Mouse (Mus musculus): ENCODE measurements around the gene C1qbp. TPM values are rescaled to one million over a fixed set of nuclear protein-coding genes. Genes with fewer than 3 reads are reported as not detected.

The C1qbp gene
- polyA plus RNA-seq, 2 experiments = 129 to 162 TPM

GRCm38 (mm10) chr11:70969821-70970559 lies 12.8 kb downstream of the C1qbp start, which contains the start of the genes Nup88 and Rpain:
TSS of gene Nup88 (minus strand) at chr11:70969973.
TSS of gene Rpain (plus strand) at chr11:70970213.
- Histone ChIP-seq H3K4me1 (replicated peaks; ENCODE audit: control insufficient read depth in 2 of 2, insufficient read depth in 2 of 2, low read length in 1 of 2) (peaks cover 16 to 19% of the 10 kb centered on the region in 2 experiments), H3K9me3 (ENCODE audit: control insufficient read depth, low read length) (no peaks in the 10 kb centered on the region), H3K27ac (peak within 1 kb of the TSS; percentile 97), H3K9ac (replicated peaks) (peak within 1 kb of the TSS; percentile 91), H3K4me3 (ENCODE audit: insufficient read depth in 1 of 2, low read depth in 2 of 2, low read length in 2 of 2) (peak within 1 kb of the TSS; percentile 95 to 96), H3K4me2 (ENCODE audit: low read depth) (peak within 1 kb of the TSS; percentile 95), H3K36me3 (replicated peaks; ENCODE audit: control insufficient read depth, insufficient read depth, low read depth) (peaks cover 44% of the 10 kb centered on the region), H3K27me3 (ENCODE audit: control insufficient read depth, insufficient read depth, low read length) (no peaks in the 10 kb centered on the region)
- DNase-seq (ENCODE audit: low read depth in 3 of 3, low spot score in 3 of 3) = peak; percentile 94 to 97 (median 96)
- under 1% methylated on average over 43 of the region's 43 CpGs for WGBS (ENCODE audit: insufficient replicate concordance)
- no peak for TF ChIP-seq CTCF (IDR thresholded peaks at IDR 0.05; ENCODE audit: low read depth)
- no peak for TF ChIP-seq EP300 (IDR thresholded peaks at IDR 0.05; ENCODE audit: low read depth)
- peak; percentile 89 for ATAC-seq (ENCODE audit: insufficient read depth)

GRCm38 (mm10) chr11:70969271-70969794 lies 13.5 kb downstream of the C1qbp start:
- Histone ChIP-seq H3K27ac (peak overlapping the region; percentile 81), H3K9me3 (ENCODE audit: control insufficient read depth, low read length) (no peaks in the 10 kb centered on the region), H3K4me1 (replicated peaks; ENCODE audit: control insufficient read depth in 2 of 2, insufficient read depth in 2 of 2, low read length in 1 of 2) (peaks cover 17 to 19% of the 10 kb centered on the region in 2 experiments), H3K36me3 (replicated peaks; ENCODE audit: control insufficient read depth, insufficient read depth, low read depth) (peaks cover 43% of the 10 kb centered on the region), H3K4me2 (ENCODE audit: low read depth) (peak overlapping the region; percentile 95), H3K4me3 (ENCODE audit: insufficient read depth in 1 of 2, low read depth in 2 of 2, low read length in 2 of 2) (peak overlapping the region; percentile 68 to 96), H3K27me3 (ENCODE audit: control insufficient read depth, insufficient read depth, low read length) (no peaks in the 10 kb centered on the region), H3K9ac (replicated peaks) (peak overlapping the region; percentile 91)
- ATAC-seq (ENCODE audit: insufficient read depth) = peak; percentile 2; the same call in 1 of the 2 replicates
- DNase-seq (ENCODE audit: low read depth in 3 of 3, low spot score in 3 of 3) = peak in 1 of 3 experiments; percentile 29
- no peak for TF ChIP-seq CTCF (IDR thresholded peaks at IDR 0.05; ENCODE audit: low read depth)
- no peak for TF ChIP-seq EP300 (IDR thresholded peaks at IDR 0.05; ENCODE audit: low read depth)
- 0% methylated on average over 25 of the region's 25 CpGs for WGBS (ENCODE audit: insufficient replicate concordance)

DNA sequence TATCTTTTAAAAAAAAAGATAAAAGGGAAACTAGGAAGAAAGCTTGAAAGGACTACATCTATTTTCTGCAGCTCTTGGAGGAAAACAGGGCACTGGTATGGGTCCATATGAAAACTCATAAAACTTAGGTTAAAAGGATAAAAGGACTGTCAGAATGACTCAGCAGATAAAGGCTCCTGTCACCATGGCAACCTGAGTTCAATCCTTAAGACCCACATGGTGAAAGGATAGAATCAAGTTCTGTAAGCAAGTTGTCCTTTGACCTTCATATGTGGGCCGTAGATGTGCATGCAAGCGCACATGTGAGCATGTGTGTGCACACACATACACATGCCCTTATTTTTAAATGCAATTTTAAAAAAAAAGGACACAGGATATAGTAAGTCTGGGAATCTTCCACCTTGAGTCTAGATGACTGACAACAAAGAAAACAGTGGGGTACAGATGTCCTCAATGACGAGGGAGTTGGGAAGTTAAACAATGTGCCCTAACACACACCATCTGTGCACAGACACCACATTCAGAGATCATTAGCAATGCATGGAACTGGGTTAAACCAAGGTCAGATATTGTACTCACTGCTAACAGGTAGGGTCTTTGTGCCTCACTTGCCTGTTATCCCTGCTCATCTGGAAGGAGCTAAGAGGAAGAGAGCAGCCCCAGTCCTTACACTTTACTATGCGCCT lies 18.5 kb downstream of the C1qbp start:
- peaks cover 8 to 12% of the 10 kb centered on the region in 2 experiments for H3K4me1 ChIP-seq (replicated peaks; ENCODE audit: control insufficient read depth in 2 of 2, insufficient read depth in 2 of 2, low read length in 1 of 2)
- H3K9ac ChIP-seq (replicated peaks) = no peak overlapping the region
- H3K27me3 ChIP-seq (ENCODE audit: control insufficient read depth, insufficient read depth, low read length) = no peaks in the 10 kb centered on the region
- TF ChIP-seq EP300 (IDR thresholded peaks at IDR 0.05; ENCODE audit: low read depth) (no peak), CTCF (IDR thresholded peaks at IDR 0.05; ENCODE audit: low read depth) (no peak)
- no peak overlapping the region for H3K4me3 ChIP-seq (ENCODE audit: insufficient read depth in 1 of 2, low read depth in 2 of 2, low read length in 2 of 2)
- DNase-seq (ENCODE audit: low read depth in 3 of 3, low spot score in 3 of 3) (peak in 1 of 3 experiments; percentile 39), ATAC-seq (ENCODE audit: insufficient read depth) (no peak)
- peaks cover 59% of the 10 kb centered on the region for H3K36me3 ChIP-seq (replicated peaks; ENCODE audit: control insufficient read depth, insufficient read depth, low read depth)
- H3K27ac ChIP-seq = no peak overlapping the region
- no peaks in the 10 kb centered on the region for H3K9me3 ChIP-seq (ENCODE audit: control insufficient read depth, low read length)
- WGBS (ENCODE audit: insufficient replicate concordance) = 86% methylated on average over 4 of the region's 4 CpGs
- no peak overlapping the region for H3K4me2 ChIP-seq (ENCODE audit: low read depth)

- no peak overlapping the region for H3K4me2 ChIP-seq (ENCODE audit: low read depth)
- ATAC-seq (ENCODE audit: insufficient read depth) (0 out of 2 replicates have a peak, but pooled peaks have one; percentile 13), DNase-seq (ENCODE audit: low read depth in 3 of 3, low spot score in 3 of 3) (peak in 1 of 3 experiments; percentile 32)
- TF ChIP-seq EP300 (IDR thresholded peaks at IDR 0.05; ENCODE audit: low read depth) (peak; percentile 28; the same call in 1 of the 2 replicates), CTCF (IDR thresholded peaks at IDR 0.05; ENCODE audit: low read depth) (no peak)
- peaks cover 0 to 7% of the 10 kb centered on the region in 2 experiments; a peak in 3 of 4 replicates for H3K4me1 ChIP-seq (replicated peaks; ENCODE audit: control insufficient read depth in 2 of 2, insufficient read depth in 2 of 2, low read length in 1 of 2)
- H3K9me3 ChIP-seq (ENCODE audit: control insufficient read depth, low read length) = no peaks in the 10 kb centered on the region
- H3K27ac ChIP-seq = no peak overlapping the region
- H3K4me3 ChIP-seq (ENCODE audit: insufficient read depth in 1 of 2, low read depth in 2 of 2, low read length in 2 of 2) = no peak overlapping the region
- H3K36me3 ChIP-seq (replicated peaks; ENCODE audit: control insufficient read depth, insufficient read depth, low read depth) = peaks cover 80% of the 10 kb centered on the region
- WGBS (ENCODE audit: insufficient replicate concordance) = 48% methylated on average over 5 of the region's 5 CpGs
- H3K9ac ChIP-seq (replicated peaks) = no peak overlapping the region
- H3K27me3 ChIP-seq (ENCODE audit: control insufficient read depth, insufficient read depth, low read length) = no peaks in the 10 kb centered on the region
These were observed 21.9 kb downstream of the C1qbp start for GRCm38 (mm10) chr11:70960786-70961554.
